Mouse (Mus musculus) CH12.LX (cell line): ENCODE measurements at regions not wholly inside any gene's neighbourhood (a gene's known extent, or its start where the extent isn't known, plus 50 kb on each side); places are given as distances from the start of the nearest gene placed in this dataset.

Source experiments
- BHLHE40 ChIP-seq: IDR thresholded peaks from 2 replicates; pipeline ENCODE4 v1.6.1; 2011; ENCODE audit warnings: mild to moderate bottlenecking, low read depth, low read length, improper control_type of control experiment
- CHD1 ChIP-seq: IDR thresholded peaks from 2 replicates; pipeline ENCODE4 v1.6.1; 2012; ENCODE audit warnings: low read depth, low read length, improper control_type of control experiment, inconsistent platforms
- CHD2 ChIP-seq: IDR thresholded peaks from 2 replicates; pipeline ENCODE4 v1.6.1; 2011; ENCODE audit warnings: low read length, improper control_type of control experiment
- CTCF ChIP-seq, 2 experiments: IDR thresholded peaks in 1 of 2; conservative IDR thresholded peaks in 1 of 2; 2 replicates each; pipeline ENCODE4 v1.5.1; 2011 to 2012; ENCODE audit warnings: low read depth in 2 of 2, low read length in 2 of 2, improper control_type of control experiment in 1 of 2, inconsistent platforms in 1 of 2, mild to moderate bottlenecking in 1 of 2, moderate library complexity in 1 of 2
- E2F4 ChIP-seq: IDR thresholded peaks from 2 replicates; pipeline ENCODE4 v1.6.1; 2011; ENCODE audit warnings: low read depth, low read length, improper control_type of control experiment; ENCODE audit not compliant: insufficient replicate concordance
- MEF2A ChIP-seq: IDR thresholded peaks from 2 replicates; pipeline ENCODE4 v1.6.1; 2014; ENCODE audit warnings: low read depth, mild to moderate bottlenecking, inconsistent platforms, low read length, improper control_type of control experiment, borderline replicate concordance
- NRF1 ChIP-seq: IDR thresholded peaks from 2 replicates; pipeline ENCODE4 v1.6.1; 2014; ENCODE audit warnings: low read depth, mild to moderate bottlenecking, inconsistent platforms, low read length, improper control_type of control experiment, moderate library complexity
- PAX5 ChIP-seq: IDR thresholded peaks from 2 replicates; pipeline ENCODE4 v1.6.1; 2012; ENCODE audit warnings: low read length, inconsistent platforms, mixed read lengths
- POLR2A ChIP-seq: IDR thresholded peaks from 2 replicates; pipeline ENCODE4 v1.6.1; 2011; ENCODE audit warnings: low read depth, mild to moderate bottlenecking, improper control_type of control experiment, low read length
- TCF12 ChIP-seq: IDR thresholded peaks from 2 replicates; pipeline ENCODE4 v1.6.1; 2014; ENCODE audit warnings: low read depth, mild to moderate bottlenecking, inconsistent platforms, low read length, improper control_type of control experiment
- UBTF ChIP-seq: IDR thresholded peaks from 2 replicates; pipeline ENCODE4 v1.6.1; 2012; ENCODE audit warnings: low read depth, mild to moderate bottlenecking, inconsistent platforms, low read length, improper control_type of control experiment, moderate library complexity
- ZNF384 ChIP-seq: IDR thresholded peaks from 2 replicates; pipeline ENCODE4 v1.6.1; 2012; ENCODE audit warnings: low read depth, low read length, improper control_type of control experiment, inconsistent platforms

DNA sequence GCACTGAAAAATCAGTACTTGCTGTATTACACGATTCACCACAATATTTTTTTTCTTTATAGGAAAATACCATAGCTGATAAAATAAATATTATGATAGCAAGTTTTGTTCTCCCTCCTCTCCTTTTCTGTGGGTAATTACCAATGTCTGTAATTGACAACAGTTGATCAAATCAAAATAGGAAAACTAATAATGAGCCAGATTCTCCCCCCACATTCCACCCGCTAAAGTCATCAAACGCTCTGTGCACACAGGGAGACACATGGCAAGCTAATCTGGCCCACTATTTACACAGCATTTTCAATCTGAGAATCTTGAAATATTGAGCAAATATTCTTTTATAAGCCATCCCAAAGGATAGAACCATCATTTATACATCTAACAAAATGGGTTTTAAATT lies 659.2 kb upstream of the Acvr2a start:
- TF ChIP-seq E2F4 (no peak), POLR2A (no peak), PAX5 (no peak), ZNF384 (no peak), NRF1 (no peak), CTCF (conservative IDR thresholded peaks at IDR 0.05 in 1 of 2, IDR thresholded peaks at IDR 0.05 in 1 of 2; ENCODE audit: low read depth in 2 of 2, low read length in 2 of 2) (no peak), TCF12 (no peak), CHD1 (no peak), UBTF (no peak), MEF2A (no peak), CHD2 (no peak), BHLHE40 (no peak)
